Mouse (Mus musculus) myocyte (in vitro differentiated cells): ENCODE measurements at regions not wholly inside any gene's neighbourhood (a gene's known extent, or its start where the extent isn't known, plus 50 kb on each side); places are given as distances from the start of the nearest gene placed in this dataset.

Experiments
- CEBPB ChIP-seq: IDR thresholded peaks from 2 replicates; pipeline ENCODE4 v1.6.1; 2011; ENCODE audit warnings: mild to moderate bottlenecking, moderate library complexity; ENCODE audit not compliant: poor library complexity, insufficient read depth, severe bottlenecking
- E2F4 ChIP-seq: IDR thresholded peaks from one replicate; pipeline ENCODE4 v1.6.1; 2011; ENCODE audit warnings: mild to moderate bottlenecking, control low read depth, moderate library complexity; ENCODE audit not compliant: insufficient read depth
- MYOG ChIP-seq, 3 experiments: IDR thresholded peaks; one replicate each; pipeline ENCODE4 v1.6.1; 2011; ENCODE audit warnings: control low read depth in 2 of 3, low read depth in 2 of 3, mild to moderate bottlenecking in 2 of 3; ENCODE audit not compliant: insufficient read length in 2 of 3, control insufficient read depth in 1 of 3, insufficient read depth in 1 of 3
- POLR2A ChIP-seq: IDR thresholded peaks from one replicate; pipeline ENCODE4 v1.6.1; 2011; ENCODE audit warnings: low read depth, mild to moderate bottlenecking, control low read depth, moderate library complexity; ENCODE audit not compliant: insufficient read length
- POLR2AphosphoS2 ChIP-seq: IDR thresholded peaks from one replicate; pipeline ENCODE4 v1.6.1; 2011; ENCODE audit warnings: low read depth, control low read depth; ENCODE audit not compliant: insufficient read length
- TCF12 ChIP-seq: IDR thresholded peaks from one replicate; pipeline ENCODE4 v1.6.1; 2011; ENCODE audit warnings: mild to moderate bottlenecking, control low read depth; ENCODE audit not compliant: poor library complexity, insufficient read depth, severe bottlenecking

- TF ChIP-seq CEBPB, result no peak
- TF ChIP-seq TCF12, result no peak
- no peak for TF ChIP-seq POLR2A
- no peak for TF ChIP-seq POLR2AphosphoS2
- no peak for TF ChIP-seq MYOG (IDR thresholded peaks at IDR 0.05; ENCODE audit: control insufficient read depth in 1 of 3, insufficient read depth in 1 of 3, insufficient read length in 2 of 3, low read depth in 2 of 3)
- TF ChIP-seq E2F4, result no peak
Measured at GRCm38 (mm10) chr2:74015146-74015545, 104.0 kb upstream of the Atp5g3 start.
